In the genomic region with DNA sequence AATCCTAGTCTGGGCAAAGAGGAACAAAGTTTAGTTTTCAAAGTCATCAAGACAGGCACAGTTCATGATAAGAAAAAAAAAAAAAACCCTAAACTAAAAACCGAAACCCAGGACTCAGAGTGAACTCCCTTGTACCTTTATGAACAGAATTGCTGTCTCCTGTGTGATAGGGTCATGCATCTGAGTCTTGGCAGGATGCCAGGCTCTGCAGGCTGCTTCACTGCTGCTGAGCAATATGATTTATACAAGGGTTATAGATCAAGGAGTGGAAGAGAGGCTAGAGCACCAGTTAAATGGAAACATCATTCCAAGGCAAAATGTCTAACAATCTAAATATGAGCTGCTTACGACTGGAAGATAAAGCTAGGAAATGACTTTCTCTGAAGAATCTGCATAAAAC, we compare ENCODE assay signal across 11 mouse cellular contexts.
DNase-seq lines count a peak whose midpoint lies in the region; ATAC-seq and TF ChIP-seq lines count a peak whose summit lies in the region.
"Had no signal": no experiment of that assay in that cellular context is flagged by ENCODE, and none has a peak within 500 bp of the region (broad histone marks: within the 10 kb centered on the region; RNA-seq: fewer than 3 reads in every experiment).

No protein-coding gene starts in this region.

- no peak overlapping the region for H3K4me2 ChIP-seq in hindbrain, embryonic 13.5 days
- no peak overlapping the region for H3K4me2 ChIP-seq in hindbrain, embryonic 12.5 days (replicated peaks)
- no peak overlapping the region for H3K4me2 ChIP-seq in intestine, postnatal 0 days (replicated peaks; ENCODE audit: low read depth)

- no peaks in the 10 kb centered on the region for H3K4me1 ChIP-seq in hindbrain, embryonic 13.5 days (replicated peaks)
- no peaks in the 10 kb centered on the region for H3K4me1 ChIP-seq in hindbrain, embryonic 12.5 days
- no peaks in the 10 kb centered on the region for H3K4me1 ChIP-seq in MEL (ENCODE audit: control insufficient read depth in 1 of 2, insufficient read depth in 2 of 2, low read length in 2 of 2)
- H3K4me1 ChIP-seq in limb, embryonic 10.5 days = no peaks in the 10 kb centered on the region
- H3K4me1 ChIP-seq in intestine, postnatal 0 days (replicated peaks; ENCODE audit: control insufficient read depth, insufficient read depth, low read length) = no peaks in the 10 kb centered on the region

- H3K27ac ChIP-seq in hindbrain, embryonic 13.5 days = no peak overlapping the region
- H3K27ac ChIP-seq in hindbrain, embryonic 12.5 days = no peak overlapping the region
- no peak overlapping the region for H3K27ac ChIP-seq in MEL (ENCODE audit: control insufficient read depth, low read depth, low read length)
- H3K27ac ChIP-seq in limb, embryonic 10.5 days = no peak overlapping the region
- no peak overlapping the region for H3K27ac ChIP-seq in intestine, postnatal 0 days (ENCODE audit: low read depth, low read length)

- ATAC-seq in hindbrain, embryonic 13.5 days (ENCODE audit: low FRiP score) = peak; percentile 80
- no peak for ATAC-seq in hindbrain, embryonic 12.5 days (ENCODE audit: low FRiP score)
- no peak for ATAC-seq in intestine, postnatal 0 days

- no peaks in the 10 kb centered on the region for H3K9me3 ChIP-seq in hindbrain, embryonic 13.5 days
- H3K9me3 ChIP-seq in hindbrain, embryonic 12.5 days (replicated peaks) = no peaks in the 10 kb centered on the region
- H3K9me3 ChIP-seq in MEL (replicated peaks; ENCODE audit: insufficient read depth, low read length) = no peaks in the 10 kb centered on the region
- H3K9me3 ChIP-seq in limb, embryonic 10.5 days (replicated peaks) = no peaks in the 10 kb centered on the region
- H3K9me3 ChIP-seq in intestine, postnatal 0 days (ENCODE audit: control insufficient read depth) = no peaks in the 10 kb centered on the region
- H3K9me3 ChIP-seq: G1E had no signal

- no peak overlapping the region for H3K4me3 ChIP-seq in hindbrain, embryonic 13.5 days
- H3K4me3 ChIP-seq in hindbrain, embryonic 12.5 days = no peak overlapping the region
- H3K4me3 ChIP-seq in MEL (ENCODE audit: control insufficient read depth in 1 of 2, insufficient read depth in 1 of 2, low read depth in 2 of 2, low read length in 2 of 2) = no peak overlapping the region
- H3K4me3 ChIP-seq in limb, embryonic 10.5 days = no peak overlapping the region
- no peak overlapping the region for H3K4me3 ChIP-seq in intestine, postnatal 0 days (ENCODE audit: low read depth, low read length)

- H3K79me2 ChIP-seq in MEL (ENCODE audit: control insufficient read depth, insufficient read depth, low read length, poor library complexity) = no peaks in the 10 kb centered on the region

- no peaks in the 10 kb centered on the region for H3K36me3 ChIP-seq in hindbrain, embryonic 13.5 days
- H3K36me3 ChIP-seq in hindbrain, embryonic 12.5 days = no peaks in the 10 kb centered on the region
- H3K36me3 ChIP-seq in MEL (ENCODE audit: control insufficient read depth in 1 of 2, insufficient read depth in 2 of 2, low read length in 2 of 2) = no peaks in the 10 kb centered on the region
- H3K36me3 ChIP-seq in limb, embryonic 10.5 days = no peaks in the 10 kb centered on the region
- H3K36me3 ChIP-seq in intestine, postnatal 0 days (ENCODE audit: control insufficient read depth, insufficient read depth) = no peaks in the 10 kb centered on the region
- H3K36me3 ChIP-seq: G1E had no signal

- WGBS in hindbrain, embryonic 13.5 days = 50% methylated on average over 2 of the region's 2 CpGs
- WGBS in hindbrain, embryonic 12.5 days = 54% methylated on average over 2 of the region's 2 CpGs
- WGBS in limb, embryonic 10.5 days = 86% methylated on average over 2 of the region's 2 CpGs
- WGBS in intestine, postnatal 0 days = 64% methylated on average over 2 of the region's 2 CpGs

- no peak overlapping the region for H3K9ac ChIP-seq in hindbrain, embryonic 13.5 days
- no peak overlapping the region for H3K9ac ChIP-seq in hindbrain, embryonic 12.5 days
- H3K9ac ChIP-seq in MEL (ENCODE audit: control insufficient read depth, low read depth, low read length, poor library complexity, severe bottlenecking) = no peak overlapping the region
- H3K9ac ChIP-seq in intestine, postnatal 0 days (ENCODE audit: low read depth, low read length) = no peak overlapping the region

- no peak for TF ChIP-seq EP300 in MEL (IDR thresholded peaks at IDR 0.05; ENCODE audit: low read depth in 1 of 2, low read length in 2 of 2)

- TF ChIP-seq POLR2A in MEL (IDR thresholded peaks at IDR 0.05; ENCODE audit: control insufficient read depth in 1 of 2, insufficient read depth in 1 of 2, low read depth in 1 of 2, low read length in 2 of 2, poor library complexity in 1 of 2) = no peak

- no peak for TF ChIP-seq RAD21 in MEL (IDR thresholded peaks at IDR 0.05; ENCODE audit: low read depth, low read length)

- no peak for TF ChIP-seq CTCF in MEL (IDR thresholded peaks at IDR 0.05 in 2 of 3, conservative IDR thresholded peaks at IDR 0.05 in 1 of 3; ENCODE audit: control insufficient read depth in 1 of 3, insufficient read depth in 1 of 3, low read depth in 2 of 3, low read length in 3 of 3, poor library complexity in 1 of 3, severe bottlenecking in 1 of 3)
- no peak for TF ChIP-seq CTCF in intestine, postnatal 0 days (IDR thresholded peaks at IDR 0.05; ENCODE audit: low read depth)

- no peaks in the 10 kb centered on the region for H3K27me3 ChIP-seq in hindbrain, embryonic 13.5 days
- no peaks in the 10 kb centered on the region for H3K27me3 ChIP-seq in hindbrain, embryonic 12.5 days
- no peaks in the 10 kb centered on the region for H3K27me3 ChIP-seq in MEL (ENCODE audit: control insufficient read depth in 1 of 2, insufficient read depth in 2 of 2, low read length in 2 of 2)
- no peaks in the 10 kb centered on the region for H3K27me3 ChIP-seq in limb, embryonic 10.5 days (ENCODE audit: low read depth, poor library complexity, severe bottlenecking)
- no peaks in the 10 kb centered on the region for H3K27me3 ChIP-seq in intestine, postnatal 0 days (replicated peaks; ENCODE audit: control insufficient read depth, insufficient read depth, low read length)

- peak; percentile 2 for DNase-seq in MEL (ENCODE audit: low read depth, low spot score)
- peak; percentile 20 to 24 for DNase-seq in adrenal gland, adult 18-20 months (ENCODE audit: low spot score in 2 of 2)
- peak; percentile 30 for DNase-seq in limb, embryonic 10.5 days (ENCODE audit: low spot score)
- no peak for DNase-seq in frontal cortex, postnatal 10 days (ENCODE audit: low spot score in 2 of 2)
- DNase-seq in thymus, postnatal 25 days = no peak
- DNase-seq: layer of hippocampus, postnatal 36 days; lung, postnatal 14 days had no signal

TF ChIP-seq in MEL, 35 proteins besides CTCF, POLR2A, EP300 and RAD21:
- no peak for TF ChIP-seq CHD2 (IDR thresholded peaks at IDR 0.05; ENCODE audit: low read length)
- TF ChIP-seq E2F4 (IDR thresholded peaks at IDR 0.05; ENCODE audit: borderline replicate concordance, low read depth, low read length) = no peak
- TF ChIP-seq BHLHE40 (IDR thresholded peaks at IDR 0.05; ENCODE audit: borderline replicate concordance, low read depth, low read length) = no peak
- no peak for TF ChIP-seq HCFC1 (IDR thresholded peaks at IDR 0.05; ENCODE audit: low read depth, low read length)
- TF ChIP-seq POLR2AphosphoS2 (IDR thresholded peaks at IDR 0.05; ENCODE audit: low read length) = no peak
- no peak for TF ChIP-seq GABPA (IDR thresholded peaks at IDR 0.05; ENCODE audit: low read depth, low read length)
- TF ChIP-seq MAX (IDR thresholded peaks at IDR 0.05; ENCODE audit: low read length) = no peak
- no peak for TF ChIP-seq ZC3H11A (IDR thresholded peaks at IDR 0.05; ENCODE audit: low read depth, low read length)
- no peak for TF ChIP-seq MXI1 (IDR thresholded peaks at IDR 0.05; ENCODE audit: low read depth, low read length)
- no peak for TF ChIP-seq MEF2A (IDR thresholded peaks at IDR 0.05; ENCODE audit: extremely low read depth, insufficient replicate concordance, low read depth, low read length, poor library complexity, severe bottlenecking)
TF ChIP-seq in MEL: peak in this region for 0.

Comparison
In these comparisons a context has a peak if more than half of its experiments do, and no peak if none do; other contexts are left out.
1. DNase-seq: peak in MEL (single experiment), adrenal gland, adult 18-20 months (2 of 2) and limb, embryonic 10.5 days (single experiment); none in frontal cortex, postnatal 10 days (0 of 2) and thymus, postnatal 25 days (single experiment).